Mouse (Mus musculus): ENCODE results near the gene Itpkc. TPM values are rescaled to one million over a fixed set of nuclear protein-coding genes. Genes with fewer than 3 reads are reported as not detected.

Itpkc gene
- polyA plus RNA-seq, 1 experiment from 2014 or later, result 8.8 TPM

GRCm38 (mm10) chr7:27182498-27182897 lies 46.0 kb downstream of the Itpkc start:
- Histone ChIP-seq H3K36me3 (peaks cover 28% of the 10 kb centered on the region), H3K4me3 (replicated peaks) (no peak overlapping the region), H3K9me3 (no peaks in the 10 kb centered on the region), H3K27ac (no peak overlapping the region), H3K27me3 (replicated peaks) (no peaks in the 10 kb centered on the region), H3K4me1 (replicated peaks) (peaks cover 13% of the 10 kb centered on the region; the same call in 1 of the 2 replicates), H3K9ac (no peak overlapping the region), H3K4me2 (replicated peaks) (no peak overlapping the region)
- WGBS, result 77% methylated on average over 1 of the region's 1 CpGs
- ATAC-seq, result no peak

GRCm38 (mm10) chr7:27180837-27181695 lies 47.4 kb downstream of the Itpkc start, which contains the start of the genes Gm21983 and Mia:
Gene Gm21983, minus strand, starts transcription at chr7:27181086.
Gene Mia, minus strand, starts transcription at chr7:27181157.
- Histone ChIP-seq H3K4me3 (replicated peaks) (no peak within 1 kb of the TSS), H3K4me1 (replicated peaks) (peaks cover 13% of the 10 kb centered on the region; the same call in 1 of the 2 replicates), H3K27me3 (replicated peaks) (no peaks in the 10 kb centered on the region), H3K9me3 (no peaks in the 10 kb centered on the region), H3K9ac (peak within 1 kb of the TSS; percentile 26), H3K36me3 (peaks cover 14% of the 10 kb centered on the region), H3K4me2 (replicated peaks) (no peak within 1 kb of the TSS; the same call in 1 of the 2 replicates), H3K27ac (peak within 1 kb of the TSS; percentile 22)
- 68% methylated on average over 14 of the region's 14 CpGs for WGBS
- no peak for ATAC-seq

GRCm38 (mm10) chr7:27180036-27180435 lies 48.4 kb downstream of the Itpkc start:
- no peak for ATAC-seq
- WGBS, result 40% methylated on average over 5 of the region's 5 CpGs
- Histone ChIP-seq H3K27me3 (replicated peaks) (no peaks in the 10 kb centered on the region), H3K36me3 (peaks cover 4% of the 10 kb centered on the region), H3K9me3 (no peaks in the 10 kb centered on the region), H3K9ac (no peak overlapping the region; the same call in 1 of the 2 replicates), H3K27ac (no peak overlapping the region; the same call in 1 of the 2 replicates), H3K4me1 (replicated peaks) (peaks cover 13% of the 10 kb centered on the region; the same call in 1 of the 2 replicates), H3K4me2 (replicated peaks) (no peak overlapping the region; the same call in 1 of the 2 replicates), H3K4me3 (replicated peaks) (no peak overlapping the region)

- peak overlapping the region; percentile 36; the same call in 1 of the 2 replicates for H3K9ac ChIP-seq
- no peaks in the 10 kb centered on the region for H3K27me3 ChIP-seq (replicated peaks)
- peak overlapping the region; percentile 62 for H3K4me2 ChIP-seq (replicated peaks)
- ATAC-seq, result no peak
- no peaks in the 10 kb centered on the region for H3K9me3 ChIP-seq
- no peaks in the 10 kb centered on the region for H3K36me3 ChIP-seq
- peak overlapping the region; percentile 74 for H3K4me3 ChIP-seq (replicated peaks)
- H3K4me1 ChIP-seq (replicated peaks), result peaks cover 13% of the 10 kb centered on the region; the same call in 1 of the 2 replicates
- WGBS, result 42% methylated on average over 16 of the region's 16 CpGs
- peak overlapping the region; percentile 65 for H3K27ac ChIP-seq
These were observed 49.1 kb downstream of the Itpkc start for GRCm38 (mm10) chr7:27179217-27179918.

- Histone ChIP-seq H3K36me3 (no peaks in the 10 kb centered on the region), H3K9me3 (no peaks in the 10 kb centered on the region), H3K4me1 (replicated peaks) (peaks cover 13% of the 10 kb centered on the region; the same call in 1 of the 2 replicates), H3K4me2 (replicated peaks) (peak within 1 kb of the TSS; percentile 62), H3K27me3 (replicated peaks) (no peaks in the 10 kb centered on the region), H3K9ac (peak within 1 kb of the TSS; percentile 62), H3K27ac (peak within 1 kb of the TSS; percentile 94), H3K4me3 (replicated peaks) (peak within 1 kb of the TSS; percentile 74)
- peak; percentile 98 for ATAC-seq
- WGBS, result under 1% methylated on average over 53 of the region's 53 CpGs
These were observed 49.9 kb downstream of the Itpkc start, which contains the start of gene Rab4b for GRCm38 (mm10) chr7:27178324-27179216. Gene Rab4b, minus strand, starts transcription at chr7:27178896.

- Histone ChIP-seq H3K36me3 (peaks cover 3% of the 10 kb centered on the region; the same call in 1 of the 2 replicates), H3K4me3 (replicated peaks) (peak overlapping the region; percentile 74), H3K9ac (peak overlapping the region; percentile 62), H3K4me2 (replicated peaks) (peak overlapping the region; percentile 53), H3K27ac (peak overlapping the region; percentile 94), H3K27me3 (replicated peaks) (no peaks in the 10 kb centered on the region), H3K4me1 (replicated peaks) (peaks cover 13% of the 10 kb centered on the region; the same call in 1 of the 2 replicates), H3K9me3 (no peaks in the 10 kb centered on the region)
- WGBS, result 14% methylated on average over 4 of the region's 4 CpGs
- peak; percentile 9 for ATAC-seq
These were observed 50.5 kb downstream of the Itpkc start for GRCm38 (mm10) chr7:27177942-27178323.

GRCm38 (mm10) chr7:27174896-27175295 lies 53.6 kb downstream of the Itpkc start:
- Histone ChIP-seq H3K4me1 (replicated peaks) (peaks cover 6% of the 10 kb centered on the region; the same call in 1 of the 2 replicates), H3K9me3 (no peaks in the 10 kb centered on the region)
- ATAC-seq, result no peak

GRCm38 (mm10) chr7:27174496-27174895 lies 54.0 kb downstream of the Itpkc start:
- no peak overlapping the region for H3K9ac ChIP-seq
- no peak overlapping the region for H3K4me3 ChIP-seq (replicated peaks)
- H3K27ac ChIP-seq, result no peak overlapping the region
- peaks cover 9% of the 10 kb centered on the region; the same call in 1 of the 2 replicates for H3K36me3 ChIP-seq
- WGBS, result 93% methylated on average over 15 of the region's 15 CpGs
- H3K27me3 ChIP-seq (replicated peaks), result no peaks in the 10 kb centered on the region
- no peaks in the 10 kb centered on the region for H3K9me3 ChIP-seq
- peaks cover 2% of the 10 kb centered on the region; the same call in 1 of the 2 replicates for H3K4me1 ChIP-seq (replicated peaks)
- no peak for ATAC-seq
- H3K4me2 ChIP-seq (replicated peaks), result no peak overlapping the region

More at GRCm38 (mm10) chr7:27174896-27175295, 53.6 kb downstream of the Itpkc start:
- peaks cover 9% of the 10 kb centered on the region; the same call in 1 of the 2 replicates for H3K36me3 ChIP-seq
- H3K27me3 ChIP-seq (replicated peaks), result no peaks in the 10 kb centered on the region
- H3K9ac ChIP-seq, result no peak overlapping the region
- WGBS, result 96% methylated on average over 7 of the region's 7 CpGs
- H3K27ac ChIP-seq, result no peak overlapping the region
- no peak overlapping the region for H3K4me3 ChIP-seq (replicated peaks)
- no peak overlapping the region for H3K4me2 ChIP-seq (replicated peaks)

- ATAC-seq, result no peak
- Histone ChIP-seq H3K36me3 (peaks cover 9% of the 10 kb centered on the region; the same call in 1 of the 2 replicates), H3K27me3 (replicated peaks) (no peaks in the 10 kb centered on the region), H3K27ac (no peak overlapping the region), H3K4me3 (replicated peaks) (no peak overlapping the region), H3K4me1 (replicated peaks) (0 out of 2 replicates have a peak, but pooled peaks cover 6% of the 10 kb centered on the region), H3K9me3 (no peaks in the 10 kb centered on the region), H3K4me2 (replicated peaks) (no peak overlapping the region), H3K9ac (no peak overlapping the region)
- WGBS, result 96% methylated on average over 3 of the region's 3 CpGs
These were observed 57.5 kb downstream of the Itpkc start for GRCm38 (mm10) chr7:27170981-27171380.

- H3K4me2 ChIP-seq (replicated peaks), result no peak overlapping the region
- no peaks in the 10 kb centered on the region for H3K9me3 ChIP-seq
- no peak overlapping the region for H3K27ac ChIP-seq
- H3K4me3 ChIP-seq (replicated peaks), result no peak overlapping the region
- H3K9ac ChIP-seq, result no peak overlapping the region
- peaks cover 27% of the 10 kb centered on the region for H3K4me1 ChIP-seq (replicated peaks)
- 83% methylated on average over 5 of the region's 5 CpGs for WGBS
- H3K36me3 ChIP-seq, result peaks cover 12% of the 10 kb centered on the region; the same call in 1 of the 2 replicates
- ATAC-seq, result no peak
- no peaks in the 10 kb centered on the region for H3K27me3 ChIP-seq (replicated peaks)
These were observed 60.1 kb downstream of the Itpkc start for GRCm38 (mm10) chr7:27168371-27168770.

- H3K27ac ChIP-seq, result peak overlapping the region; percentile 98
- no peaks in the 10 kb centered on the region for H3K27me3 ChIP-seq (replicated peaks)
- no peak for ATAC-seq
- peak overlapping the region; percentile 74 for H3K4me2 ChIP-seq (replicated peaks)
- H3K4me1 ChIP-seq (replicated peaks), result peaks cover 35% of the 10 kb centered on the region
- no peaks in the 10 kb centered on the region for H3K9me3 ChIP-seq
- peak overlapping the region; percentile 46; the same call in 1 of the 2 replicates for H3K9ac ChIP-seq
- WGBS, result 71% methylated on average over 11 of the region's 11 CpGs
- peaks cover 5% of the 10 kb centered on the region; the same call in 1 of the 2 replicates for H3K36me3 ChIP-seq
- H3K4me3 ChIP-seq (replicated peaks), result peak overlapping the region; percentile 72
These were observed 60.9 kb downstream of the Itpkc start for GRCm38 (mm10) chr7:27167475-27168094.

All from intestine, embryonic 15.5 days (tissue).